Mouse (Mus musculus) C2C12 (cell line): ENCODE results near the gene Prss36. TPM values are rescaled to one million over a fixed set of nuclear protein-coding genes. Genes with fewer than 3 reads are reported as not detected.
A peak's percentile ranks its signal among the peaks of the same experiment; 100 is the strongest.

Source experiments
- H3K27me3 ChIP-seq: one replicate; pipeline ENCODE4 v1.6.1; 2011; ENCODE audit not compliant: control insufficient read depth, insufficient read depth, insufficient read length
- H3K36me3 ChIP-seq: one replicate; pipeline ENCODE4 v1.6.1; 2011; ENCODE audit not compliant: control insufficient read depth, insufficient read depth
- H3K4me3 ChIP-seq: one replicate; pipeline ENCODE4 v1.5.1; 2011; ENCODE audit warnings: mild to moderate bottlenecking, control low read depth; ENCODE audit not compliant: poor library complexity, insufficient read depth, severe bottlenecking
- H3K79me2 ChIP-seq: one replicate; pipeline ENCODE4 v1.6.1; 2011; ENCODE audit not compliant: control insufficient read depth, insufficient read depth
- H3K79me3 ChIP-seq: one replicate; pipeline ENCODE4 v1.6.1; 2011; ENCODE audit warnings: low read depth, control low read depth
- H3ac ChIP-seq: one replicate; pipeline ENCODE3; 2011; ENCODE audit warnings: low read depth; ENCODE audit not compliant: control insufficient read depth, insufficient read length
- CEBPB ChIP-seq: IDR thresholded peaks from one replicate; pipeline ENCODE4 v1.6.1; 2011; ENCODE audit warnings: low read depth, mild to moderate bottlenecking, control low read depth, moderate library complexity
- CTCF ChIP-seq: IDR thresholded peaks from one replicate; pipeline ENCODE4 v1.5.1; 2011; ENCODE audit not compliant: control insufficient read depth, insufficient read depth, insufficient read length
- FOSL1 ChIP-seq: IDR thresholded peaks from one replicate; pipeline ENCODE4 v1.8.0; 2011; ENCODE audit warnings: mild to moderate bottlenecking, low read length; ENCODE audit not compliant: poor library complexity, insufficient read depth, severe bottlenecking
- MAX ChIP-seq: IDR thresholded peaks from one replicate; pipeline ENCODE4 v1.6.1; 2011; ENCODE audit warnings: mild to moderate bottlenecking, control low read depth
- MYOD1 ChIP-seq: IDR thresholded peaks from one replicate; pipeline ENCODE4 v1.6.1; 2011; ENCODE audit warnings: low read depth; ENCODE audit not compliant: control insufficient read depth, insufficient read length
- MYOG ChIP-seq: IDR thresholded peaks from one replicate; pipeline ENCODE4 v1.6.1; 2011; ENCODE audit not compliant: control insufficient read depth, insufficient read length; ENCODE audit errors: extremely low read depth
- USF1 ChIP-seq: IDR thresholded peaks from one replicate; pipeline ENCODE4 v1.6.1; 2011; ENCODE audit warnings: low read depth, mild to moderate bottlenecking, control low read depth, moderate library complexity
- polyA plus RNA-seq: library from polyadenylated mRNA; unstranded; fragments of >200 nt; fragmentation: generic; extraction: Trizol; gene quantifications from one replicate; pipeline ENCODE4 v1.2.1, GENCODE M21; 2012; ENCODE audit warnings: missing spikeins

Prss36 gene
- polyA plus RNA-seq, 1 experiment: 4.7 TPM

GRCm38 (mm10) chr7:127925252-127925651 is 21.3 kb downstream of the Prss36 start:
- H3ac ChIP-seq: no peak overlapping the region

GRCm38 (mm10) chr7:127923714-127924113 is 22.8 kb downstream of the Prss36 start:
- H3ac ChIP-seq: no peak overlapping the region
- no peaks in the 10 kb centered on the region for H3K36me3 ChIP-seq
- H3K79me2 ChIP-seq: no peaks in the 10 kb centered on the region
- H3K79me3 ChIP-seq: no peaks in the 10 kb centered on the region
- no peak overlapping the region for H3K4me3 ChIP-seq
- no peaks in the 10 kb centered on the region for H3K27me3 ChIP-seq
- TF ChIP-seq USF1: no peak
- no peak for TF ChIP-seq MYOD1
- TF ChIP-seq CTCF: no peak
- TF ChIP-seq MAX: no peak
- no peak for TF ChIP-seq FOSL1

More at GRCm38 (mm10) chr7:127925252-127925651, 21.3 kb downstream of the Prss36 start:
- Histone ChIP-seq H3K4me3 (no peak overlapping the region), H3K27me3 (no peaks in the 10 kb centered on the region), H3K36me3 (no peaks in the 10 kb centered on the region), H3K79me3 (no peaks in the 10 kb centered on the region), H3K79me2 (no peaks in the 10 kb centered on the region)
- TF ChIP-seq MAX (no peak), CEBPB (no peak), CTCF (no peak), FOSL1 (no peak), MYOG (no peak)

- Histone ChIP-seq H3K4me3 (no peak overlapping the region), H3K36me3 (no peaks in the 10 kb centered on the region), H3K27me3 (no peaks in the 10 kb centered on the region), H3K79me3 (no peaks in the 10 kb centered on the region), H3ac (no peak overlapping the region), H3K79me2 (no peaks in the 10 kb centered on the region)
- TF ChIP-seq MAX (no peak), USF1 (no peak), MYOD1 (no peak), CEBPB (no peak), CTCF (no peak), FOSL1 (no peak), MYOG (no peak)
Measured at GRCm38 (mm10) chr7:127922451-127923275, 23.9 kb downstream of the Prss36 start.

GRCm38 (mm10) chr7:127921516-127921915 is 25.0 kb downstream of the Prss36 start:
- H3K4me3 ChIP-seq: no peak overlapping the region
- H3K36me3 ChIP-seq: no peaks in the 10 kb centered on the region
- H3K27me3 ChIP-seq: no peaks in the 10 kb centered on the region
- no peak for TF ChIP-seq CEBPB
- TF ChIP-seq MAX: no peak
- TF ChIP-seq MYOD1: no peak
- peak; percentile 2 for TF ChIP-seq CTCF
- no peaks in the 10 kb centered on the region for H3K79me2 ChIP-seq
- H3K79me3 ChIP-seq: no peaks in the 10 kb centered on the region
- H3ac ChIP-seq: no peak overlapping the region

- TF ChIP-seq MYOD1 (no peak), CEBPB (no peak), MYOG (no peak), FOSL1 (no peak), CTCF (no peak), MAX (no peak), USF1 (no peak)
- peaks cover 10% of the 10 kb centered on the region for H3K36me3 ChIP-seq
Measured at GRCm38 (mm10) chr7:127919290-127919689, 27.2 kb downstream of the Prss36 start.

GRCm38 (mm10) chr7:127918203-127918602 is 28.3 kb downstream of the Prss36 start:
- Histone ChIP-seq H3ac (no peak overlapping the region), H3K79me2 (peaks cover 2% of the 10 kb centered on the region), H3K27me3 (no peaks in the 10 kb centered on the region), H3K36me3 (peaks cover 10% of the 10 kb centered on the region), H3K79me3 (no peaks in the 10 kb centered on the region), H3K4me3 (no peak overlapping the region)
- TF ChIP-seq MYOG (no peak), MYOD1 (no peak), MAX (no peak), USF1 (no peak), CTCF (no peak), CEBPB (no peak), FOSL1 (no peak)

More at GRCm38 (mm10) chr7:127919290-127919689, 27.2 kb downstream of the Prss36 start:
- H3K4me3 ChIP-seq: no peak overlapping the region
- H3ac ChIP-seq: no peak overlapping the region
- H3K79me3 ChIP-seq: no peaks in the 10 kb centered on the region
- no peaks in the 10 kb centered on the region for H3K79me2 ChIP-seq
- H3K27me3 ChIP-seq: no peaks in the 10 kb centered on the region
